Mouse (Mus musculus): ENCODE data around the gene Sv2c.
"Not testable (repeated sequence)": the region's sequence is repeated elsewhere in the genome, so short reads cannot be mapped to it uniquely, and the experiment has no call there.

Sv2c gene

GRCm38 (mm10) chr13:96045396-96045795, 87.0 kb downstream of the Sv2c start:
- no peak for DNase-seq

- DNase-seq = peak; percentile 24 to 44
Measured at GRCm38 (mm10) chr13:96040275-96041042, 91.9 kb downstream of the Sv2c start.

DNA sequence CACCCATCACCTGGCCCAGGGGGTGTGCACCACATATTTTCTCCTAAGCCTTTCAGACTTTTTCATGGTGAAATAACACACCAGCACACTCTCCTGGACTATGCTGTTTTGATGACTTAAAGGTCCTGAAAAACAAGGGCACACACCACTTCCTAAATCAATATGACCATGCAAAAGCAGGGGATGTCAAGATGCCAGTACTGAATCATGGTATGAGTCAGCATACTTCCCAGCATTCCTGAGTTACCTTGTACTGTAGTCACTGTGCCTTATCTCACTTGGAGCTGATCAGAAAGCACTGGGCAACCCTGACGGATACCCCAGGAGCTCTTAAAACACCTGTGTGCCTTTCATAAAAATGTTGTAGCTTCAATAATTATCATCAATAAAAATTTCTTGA, 92.8 kb downstream of the Sv2c start:
- DNase-seq = no peak

GRCm38 (mm10) chr13:96030368-96031223, 101.8 kb downstream of the Sv2c start:
- peak; percentile 6 to 12 for DNase-seq

- no peak for DNase-seq
Measured at GRCm38 (mm10) chr13:96023858-96024257, 108.5 kb downstream of the Sv2c start.

DNA sequence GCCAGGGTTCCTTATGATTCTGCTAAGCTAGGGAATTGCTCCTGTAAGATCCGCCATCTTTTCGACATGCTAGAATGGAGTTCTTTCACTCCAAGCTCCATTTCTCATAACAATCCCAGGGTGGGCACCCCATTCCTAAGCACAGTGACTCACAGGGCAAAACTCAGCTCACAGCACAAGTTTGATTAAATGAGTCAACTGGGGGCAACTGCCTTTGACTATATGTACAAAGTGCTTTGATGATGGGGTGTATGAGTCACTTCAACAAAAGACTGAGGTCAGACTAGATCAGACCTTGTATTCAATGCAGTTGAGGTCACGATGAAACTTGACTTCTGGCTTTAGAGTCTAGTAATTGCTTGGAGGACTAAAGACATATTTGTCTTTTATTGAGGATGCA, 116.9 kb downstream of the Sv2c start:
- DNase-seq = no peak

DNA sequence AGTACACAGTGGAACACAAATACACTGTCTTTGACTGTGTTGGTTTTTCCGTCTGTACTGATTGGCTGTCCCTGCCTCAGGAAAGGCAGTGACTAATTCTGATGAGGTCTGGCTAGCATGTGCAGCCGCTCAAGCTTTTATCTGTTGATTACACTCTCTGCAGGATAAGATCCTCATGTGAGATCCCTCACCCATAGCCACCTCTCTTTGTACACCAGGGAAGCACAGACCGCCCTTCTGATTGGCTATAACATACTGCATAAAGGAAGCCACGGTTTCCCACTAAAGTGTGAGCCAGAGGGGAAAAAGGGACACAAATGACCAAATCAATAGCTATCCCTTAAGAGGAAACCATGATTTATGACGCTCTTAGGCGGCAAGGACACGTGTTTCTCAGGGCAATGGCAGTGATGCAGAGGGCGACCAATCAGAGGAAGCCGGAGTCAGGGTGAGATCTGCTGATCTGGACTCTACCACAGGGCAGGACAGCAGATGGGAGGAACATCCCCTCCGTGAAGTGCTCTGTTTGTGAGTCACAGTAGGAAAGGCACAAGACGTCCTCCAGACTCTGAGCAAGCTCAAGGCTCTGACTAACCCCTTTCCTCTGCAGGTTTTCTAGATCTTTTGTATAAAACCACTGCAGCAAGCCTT, 121.4 kb downstream of the Sv2c start:
- DNase-seq = no peak

- no peak for DNase-seq
Measured at GRCm38 (mm10) chr13:96008975-96009374, 123.4 kb downstream of the Sv2c start.

DNA sequence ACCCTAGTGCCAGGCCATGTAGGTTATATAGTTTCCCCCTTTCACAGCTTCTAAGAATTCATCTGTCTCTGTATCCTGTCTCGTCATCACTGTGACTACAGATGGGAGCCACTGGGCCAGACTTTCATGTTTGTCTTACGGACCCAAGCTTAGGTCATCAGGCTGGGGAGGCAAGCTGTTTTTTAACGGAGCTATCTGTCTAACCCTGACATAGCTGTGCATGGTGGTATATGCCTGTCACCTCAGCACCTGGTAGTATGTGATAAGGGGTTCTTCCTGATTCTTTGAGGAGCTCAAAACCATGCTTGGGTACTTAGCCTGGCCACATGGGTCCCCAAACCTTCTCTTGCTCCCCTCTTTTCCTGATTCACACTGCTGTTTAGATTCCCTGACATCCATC, 124.2 kb downstream of the Sv2c start:
- no peak for DNase-seq

DNA sequence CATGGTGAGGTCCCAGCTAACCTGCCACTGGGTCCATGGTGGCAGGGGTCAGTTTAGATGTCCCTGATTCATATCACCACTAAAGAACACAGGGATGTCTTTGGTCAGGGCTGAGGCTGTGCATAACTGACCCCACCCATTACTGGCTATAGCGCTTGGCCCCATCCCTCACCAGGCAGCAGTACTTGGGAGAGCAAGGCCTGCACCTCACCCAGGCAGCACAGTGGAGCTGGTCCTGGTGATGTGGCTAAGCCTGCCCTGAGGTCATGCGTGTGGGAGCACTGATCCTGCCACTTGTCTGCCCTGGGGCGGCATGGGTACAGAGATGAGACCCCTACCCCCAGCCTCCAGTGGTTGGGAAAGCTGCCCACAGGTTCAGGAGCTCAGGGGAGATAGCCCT, 128.8 kb downstream of the Sv2c start:
- DNase-seq = no peak

DNA sequence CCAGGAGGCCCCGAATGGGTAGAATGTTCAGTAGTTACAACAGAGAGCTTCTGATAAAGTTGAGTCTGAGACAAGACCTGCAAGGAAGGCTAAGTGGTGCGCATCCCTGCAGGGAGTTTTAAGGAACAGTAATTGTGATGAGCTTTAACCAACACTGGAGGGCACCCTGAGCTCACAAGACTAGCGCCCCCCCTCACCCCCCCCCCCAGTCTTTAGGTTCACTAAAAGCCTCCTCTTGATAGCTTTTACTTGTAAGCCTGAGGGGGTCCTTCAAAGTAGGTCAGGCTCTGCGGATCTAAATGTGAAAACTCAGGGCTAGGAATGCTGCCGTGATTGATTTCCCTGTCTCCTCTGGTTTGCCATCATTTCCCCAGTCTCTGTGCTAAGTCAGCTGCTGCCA, 129.9 kb downstream of the Sv2c start:
- no peak for DNase-seq

DNA sequence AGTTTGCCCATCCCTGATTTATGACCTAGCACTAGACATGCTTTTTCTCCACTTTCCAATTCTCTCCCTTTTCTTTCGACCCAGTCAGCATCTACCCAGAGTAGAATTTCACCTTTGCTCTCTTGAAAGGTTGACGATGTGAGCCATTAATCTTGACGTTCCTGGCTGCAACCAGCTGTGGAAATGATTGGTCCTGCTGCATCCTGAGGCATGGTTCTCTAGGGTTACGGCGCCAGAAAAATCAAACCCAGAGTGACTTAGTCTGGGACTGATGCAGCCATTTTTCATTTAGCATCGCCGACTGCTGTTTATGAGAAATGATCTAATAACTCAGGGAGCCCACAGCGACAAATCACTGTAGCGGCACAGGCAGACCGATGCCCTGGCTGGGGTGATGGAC, 133.0 kb downstream of the Sv2c start:
- DNase-seq = no peak

GRCm38 (mm10) chr13:95997294-95997693, 135.1 kb downstream of the Sv2c start:
- no peak for DNase-seq

DNA sequence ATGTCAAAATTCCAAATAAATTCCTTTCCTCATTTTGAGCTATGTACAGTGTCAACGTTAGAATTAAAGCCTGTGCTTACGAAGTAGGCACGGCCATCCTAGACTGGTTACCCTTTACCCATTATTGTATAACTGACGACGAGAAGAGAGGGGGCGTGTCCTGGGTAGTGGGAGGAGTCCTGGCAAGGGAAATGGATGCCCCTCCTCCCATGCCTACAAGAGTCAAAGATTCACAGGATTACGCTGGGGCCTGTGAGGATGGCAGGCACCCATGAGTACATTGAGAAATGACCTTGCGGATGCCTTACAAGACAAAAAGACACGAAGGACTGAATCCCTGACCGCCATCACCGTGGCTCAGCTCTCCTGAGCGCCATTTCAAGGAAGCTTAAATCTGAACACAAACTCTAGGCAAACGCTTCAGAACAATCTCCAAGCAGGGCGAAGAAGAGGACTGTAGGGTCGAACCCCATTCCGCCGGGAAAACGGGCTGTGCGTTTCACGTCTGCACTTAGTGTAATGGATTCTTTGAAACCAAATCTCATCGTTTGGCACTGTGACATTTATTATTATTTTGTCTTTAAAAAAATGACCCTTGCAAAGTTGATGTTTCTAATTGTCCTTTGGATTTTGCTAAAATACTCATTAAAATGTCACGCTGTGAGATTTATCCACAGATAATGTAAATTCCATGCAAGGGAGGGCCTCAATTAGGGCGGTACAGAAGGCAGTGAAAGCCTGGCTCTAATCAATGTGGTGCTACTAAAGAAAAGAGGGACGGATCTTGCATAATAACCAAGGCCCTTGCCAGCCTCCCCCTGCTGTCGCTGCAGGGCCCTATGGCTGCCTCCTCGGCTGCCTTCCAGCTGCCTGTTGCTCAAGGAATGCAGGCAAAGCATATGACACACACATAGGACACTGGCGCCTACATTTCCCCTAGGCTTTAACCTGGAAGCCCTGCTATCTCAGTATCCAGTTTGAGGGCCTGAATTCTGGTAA, 137.4 kb downstream of the Sv2c start:
- peak in 1 of 2 experiments; percentile 13 for DNase-seq

DNA sequence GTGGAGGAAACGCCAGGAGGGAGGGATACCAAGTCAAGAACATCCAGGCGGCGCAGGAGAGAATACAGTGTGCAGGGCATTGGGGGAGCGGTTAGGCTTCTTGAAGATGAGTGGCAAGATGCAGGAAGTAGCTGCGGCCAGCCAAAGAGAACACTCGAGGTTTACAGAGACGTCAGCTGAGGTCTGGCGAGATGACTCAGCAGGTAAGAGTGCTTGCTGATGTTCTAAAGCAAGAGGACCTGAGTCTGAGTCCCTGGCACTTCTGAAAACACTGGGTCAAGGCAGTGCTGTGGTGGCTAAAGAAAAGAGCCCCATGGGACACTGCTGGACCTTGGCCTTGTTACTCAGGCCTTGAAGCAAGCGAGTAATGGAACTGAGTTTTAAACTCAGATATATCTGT, 144.2 kb downstream of the Sv2c start:
- DNase-seq = peak; percentile 24 to 38

GRCm38 (mm10) chr13:95987147-95987546, 145.2 kb downstream of the Sv2c start:
- no peak for DNase-seq

- DNase-seq = no peak
Measured at GRCm38 (mm10) chr13:95986375-95986774, 146.0 kb downstream of the Sv2c start.

- DNase-seq = no peak
Measured at GRCm38 (mm10) chr13:95975225-95975624, 157.2 kb downstream of the Sv2c start.

- no peak for DNase-seq
Measured at GRCm38 (mm10) chr13:95974106-95974505, 158.3 kb downstream of the Sv2c start.

DNA sequence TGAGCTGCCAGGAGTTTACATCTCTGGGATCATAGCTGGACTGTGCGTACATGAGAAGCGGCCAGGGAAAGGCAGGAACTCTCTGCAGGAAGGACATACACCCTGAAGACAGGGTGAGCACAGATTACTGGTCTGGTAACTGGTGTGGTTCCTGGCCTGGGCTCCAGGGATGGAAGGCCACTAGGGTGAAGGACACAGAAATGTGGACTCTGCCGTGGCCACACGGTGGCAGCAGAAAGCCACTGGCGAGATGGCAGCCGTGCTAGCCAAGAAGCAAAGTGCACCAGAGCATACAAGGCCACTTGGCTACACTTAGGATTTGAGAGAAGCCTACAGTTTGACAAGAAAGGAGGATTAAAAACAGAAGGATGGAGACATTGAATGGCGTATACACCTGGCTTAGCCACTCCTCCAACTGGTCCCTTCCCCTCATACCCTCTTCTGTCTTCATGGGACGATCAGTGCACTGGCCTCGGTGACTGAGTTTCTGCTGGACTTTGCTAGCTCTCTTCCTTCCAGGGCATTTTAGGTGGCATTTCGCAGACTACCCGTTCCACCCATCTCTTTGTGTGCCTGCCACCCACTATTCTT, 158.9 kb downstream of the Sv2c start:
- peak; percentile 53 to 67 for DNase-seq

- not testable (repeated sequence) for DNase-seq
Measured at GRCm38 (mm10) chr13:95968031-95968430, 164.3 kb downstream of the Sv2c start.

DNA sequence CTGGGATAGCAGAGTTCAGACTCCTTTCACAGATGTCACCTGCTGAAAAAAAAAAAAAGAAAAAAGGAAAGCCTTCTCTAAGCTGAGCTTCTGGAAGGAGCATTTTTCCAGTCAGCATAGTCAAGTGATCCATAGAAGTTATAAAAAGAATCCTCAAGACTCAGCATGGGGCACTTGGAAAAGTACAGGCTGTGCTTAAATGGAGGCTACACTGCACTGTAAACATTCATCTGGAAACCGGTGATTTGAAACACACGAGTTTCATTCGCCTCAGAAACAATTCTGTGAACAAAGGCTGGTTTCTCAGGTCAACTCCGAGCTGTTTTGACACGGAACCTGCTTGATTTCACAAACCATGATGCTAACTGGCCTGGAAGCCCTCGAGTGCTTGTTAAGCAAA, 165.6 kb downstream of the Sv2c start:
- DNase-seq = peak; percentile 13 to 52
